Mouse (Mus musculus) cerebellum, postnatal 4 days (tissue): ENCODE data around the gene Hspb3.

Experiments
- DNase-seq, 2 experiments: peaks; one replicate each; pipeline ENCODE4 v3.0.0; 2022; ENCODE audit warnings: low spot score in 2 of 2, mixed read lengths in 1 of 2

Hspb3 gene

DNA sequence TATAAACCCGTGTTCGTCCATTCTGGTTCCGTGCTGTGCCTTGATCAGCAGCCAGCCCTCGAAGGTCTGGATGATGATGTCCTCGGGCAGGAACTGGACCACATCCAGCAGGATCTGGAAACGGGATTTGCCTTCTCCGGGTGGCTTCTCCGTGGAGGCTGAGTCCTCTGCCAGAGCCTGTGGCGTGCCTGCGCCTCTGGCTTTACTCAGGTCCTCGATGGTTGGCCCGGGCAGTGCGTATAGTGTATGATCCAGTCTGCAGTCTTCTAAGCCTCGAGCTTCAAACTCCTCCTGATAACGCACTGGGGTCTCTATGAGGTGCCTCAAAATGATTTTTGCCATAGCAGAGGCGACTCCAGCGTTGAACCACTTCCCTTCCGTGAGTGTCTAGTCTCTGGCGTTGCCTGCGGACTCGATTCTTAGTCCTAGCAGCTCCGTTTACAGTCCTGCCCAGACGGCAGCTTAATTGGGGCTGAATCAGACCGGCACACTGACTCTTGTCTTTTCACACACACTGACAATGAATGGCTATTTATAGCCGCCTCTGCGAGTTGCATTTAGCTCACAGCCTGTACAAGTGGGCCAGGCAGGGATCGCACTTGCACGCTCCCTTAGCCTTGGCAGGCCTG, at the start of gene Hspb3:
Hspb3 (minus strand) TSS at position 526 of the 629 bp plus-strand sequence.
- DNase-seq, result peak; percentile 38 to 84

GRCm38 (mm10) chr13:113713186-113713585, 49.7 kb upstream of the Hspb3 start:
- no peak for DNase-seq

GRCm38 (mm10) chr13:113706183-113706582, 42.7 kb upstream of the Hspb3 start:
- no peak for DNase-seq

DNA sequence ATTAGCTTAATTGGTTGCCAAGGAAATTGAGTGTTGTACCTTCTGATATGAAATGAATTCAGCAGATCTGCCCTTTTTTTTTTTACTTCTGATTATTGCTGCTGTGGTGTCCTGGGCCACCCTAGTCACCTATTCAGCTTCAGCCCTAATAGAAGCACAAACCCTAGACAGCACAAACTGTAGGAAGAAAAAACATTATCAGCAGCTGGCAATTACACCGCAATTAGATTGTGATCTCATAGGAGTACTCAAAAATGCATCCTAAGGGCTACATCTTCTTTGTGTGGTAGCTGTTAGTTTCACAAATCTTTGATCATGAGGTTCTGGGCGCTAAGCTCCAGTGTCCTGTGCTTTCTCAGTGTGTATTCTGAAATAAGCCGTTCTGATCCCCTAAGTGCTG, 37.7 kb upstream of the Hspb3 start:
- no peak for DNase-seq

DNA sequence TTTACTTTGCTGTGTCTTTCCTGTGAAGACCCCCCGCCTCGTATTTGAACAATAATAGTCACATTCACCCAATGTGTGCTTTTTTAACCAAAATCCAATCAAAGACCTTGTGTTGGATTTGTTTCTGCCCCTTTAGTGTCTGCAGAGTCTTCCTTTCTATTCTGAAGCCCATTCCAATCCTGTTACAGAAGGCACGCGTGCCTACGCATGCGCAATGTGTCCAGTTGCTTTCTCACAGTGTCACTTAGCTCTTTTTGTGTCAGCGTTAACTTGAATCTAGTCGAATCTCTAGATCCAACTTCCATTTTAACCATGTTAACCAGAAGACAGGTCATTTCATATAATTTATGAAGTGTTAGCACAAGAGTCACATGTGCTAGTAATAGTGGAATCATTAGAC, 36.5 kb upstream of the Hspb3 start:
- DNase-seq, result no peak

- peak in 1 of 2 experiments; percentile 3 for DNase-seq
Measured at GRCm38 (mm10) chr13:113699415-113699873, 36.0 kb upstream of the Hspb3 start.

DNA sequence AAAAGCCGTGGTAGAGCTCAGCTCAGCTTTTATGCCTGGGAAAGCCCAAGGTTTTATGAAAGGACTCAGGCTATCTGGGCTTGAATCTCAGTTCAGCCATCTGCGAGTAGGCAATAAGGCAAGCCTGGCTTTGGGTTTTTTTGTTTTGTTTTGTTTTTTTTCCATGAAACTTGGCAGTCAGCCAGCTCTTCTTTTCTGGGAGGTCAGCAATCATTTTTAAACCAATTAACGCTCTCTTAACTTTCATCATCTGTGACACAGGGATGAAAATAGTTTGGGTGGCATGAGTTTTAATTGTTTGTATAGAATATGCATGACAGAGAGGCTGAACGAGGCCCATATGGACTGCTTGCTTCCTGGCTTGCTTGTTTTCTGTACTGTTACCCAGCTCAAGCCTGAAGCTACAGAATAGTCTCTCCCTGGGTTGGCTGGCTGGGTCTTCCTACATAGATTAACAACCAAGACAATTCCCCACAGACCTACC, 33.4 kb upstream of the Hspb3 start:
- peak in 1 of 2 experiments; percentile 7 for DNase-seq

- DNase-seq, result peak in 1 of 2 experiments; percentile 11
Measured at GRCm38 (mm10) chr13:113693383-113693782, 29.9 kb upstream of the Hspb3 start.

- no peak for DNase-seq
Measured at GRCm38 (mm10) chr13:113691644-113692043, 28.2 kb upstream of the Hspb3 start.

GRCm38 (mm10) chr13:113689883-113690282, 26.4 kb upstream of the Hspb3 start:
- no peak for DNase-seq

- DNase-seq, result no peak
Measured at GRCm38 (mm10) chr13:113686691-113687121, 23.2 kb upstream of the Hspb3 start.

- DNase-seq, result no peak
Measured at GRCm38 (mm10) chr13:113682821-113683220, 19.3 kb upstream of the Hspb3 start.

GRCm38 (mm10) chr13:113680646-113681045, 17.2 kb upstream of the Hspb3 start:
- DNase-seq, result no peak

- peak; percentile 50 to 66 for DNase-seq
Measured at GRCm38 (mm10) chr13:113669459-113670077, 6.1 kb upstream of the Hspb3 start.

GRCm38 (mm10) chr13:113663883-113664282, 407 bp upstream of the Hspb3 start:
- no peak for DNase-seq

DNA sequence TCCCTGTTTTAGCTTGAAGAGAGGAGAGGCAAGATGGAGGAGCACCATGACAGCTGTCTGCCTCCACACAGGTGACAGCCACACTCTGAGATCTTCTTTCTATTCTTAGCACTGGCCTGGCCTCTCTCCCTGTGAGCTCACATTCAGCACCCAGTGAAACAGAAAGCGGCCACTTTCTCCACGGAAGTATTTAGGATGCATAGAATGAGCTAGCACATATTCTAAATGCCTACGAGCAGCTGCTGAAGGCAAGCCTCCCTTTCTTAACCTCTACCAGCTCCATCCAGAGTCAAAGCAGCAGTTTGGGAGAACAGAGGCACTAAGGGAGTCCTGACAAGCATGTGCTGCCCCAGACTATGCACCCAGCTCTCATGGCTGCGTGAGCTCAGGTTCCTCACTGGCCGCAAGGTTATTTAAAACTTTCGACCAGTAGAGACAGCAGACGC, 1.6 kb downstream of the Hspb3 start:
- DNase-seq, result no peak

DNA sequence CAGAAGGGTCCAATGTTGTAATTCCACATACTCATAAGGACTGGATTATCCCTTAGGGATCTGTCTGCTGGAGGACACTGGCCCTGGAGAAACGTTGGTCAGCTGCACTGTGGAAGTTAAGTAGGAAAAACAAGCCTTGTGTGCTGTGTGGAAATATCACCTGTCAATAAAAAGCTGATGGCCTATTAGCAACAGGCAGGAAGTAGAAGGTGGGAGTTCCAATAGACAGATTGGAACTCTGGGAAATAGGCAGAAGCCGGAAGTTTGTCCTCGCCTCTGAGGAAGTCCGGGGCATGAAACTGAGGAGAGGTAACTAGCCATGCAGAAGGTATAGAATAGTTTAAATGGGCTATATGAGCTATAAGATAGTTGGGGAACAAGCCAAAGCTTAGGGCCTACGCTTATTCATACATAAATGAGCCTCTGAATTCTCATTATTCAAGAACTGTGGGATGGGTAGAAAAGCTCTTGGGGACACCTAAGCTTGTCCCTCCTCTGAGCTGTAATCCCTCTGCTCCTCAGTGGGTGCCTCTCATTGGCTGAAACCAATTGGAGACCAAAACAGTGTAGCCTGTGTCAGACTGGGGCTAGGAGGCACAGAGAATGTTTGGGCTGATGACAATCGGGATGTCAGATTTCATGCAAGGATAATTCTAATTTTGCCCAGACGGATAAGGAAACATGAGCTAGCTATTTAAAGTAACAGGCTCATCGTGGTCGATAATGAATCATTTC, 2.7 kb downstream of the Hspb3 start:
- DNase-seq, result no peak

GRCm38 (mm10) chr13:113657204-113657603, 6.3 kb downstream of the Hspb3 start:
- no peak for DNase-seq

- DNase-seq, result no peak
Measured at GRCm38 (mm10) chr13:113656639-113657038, 6.8 kb downstream of the Hspb3 start.

- no peak for DNase-seq
Measured at GRCm38 (mm10) chr13:113655511-113655910, 8.0 kb downstream of the Hspb3 start.

DNA sequence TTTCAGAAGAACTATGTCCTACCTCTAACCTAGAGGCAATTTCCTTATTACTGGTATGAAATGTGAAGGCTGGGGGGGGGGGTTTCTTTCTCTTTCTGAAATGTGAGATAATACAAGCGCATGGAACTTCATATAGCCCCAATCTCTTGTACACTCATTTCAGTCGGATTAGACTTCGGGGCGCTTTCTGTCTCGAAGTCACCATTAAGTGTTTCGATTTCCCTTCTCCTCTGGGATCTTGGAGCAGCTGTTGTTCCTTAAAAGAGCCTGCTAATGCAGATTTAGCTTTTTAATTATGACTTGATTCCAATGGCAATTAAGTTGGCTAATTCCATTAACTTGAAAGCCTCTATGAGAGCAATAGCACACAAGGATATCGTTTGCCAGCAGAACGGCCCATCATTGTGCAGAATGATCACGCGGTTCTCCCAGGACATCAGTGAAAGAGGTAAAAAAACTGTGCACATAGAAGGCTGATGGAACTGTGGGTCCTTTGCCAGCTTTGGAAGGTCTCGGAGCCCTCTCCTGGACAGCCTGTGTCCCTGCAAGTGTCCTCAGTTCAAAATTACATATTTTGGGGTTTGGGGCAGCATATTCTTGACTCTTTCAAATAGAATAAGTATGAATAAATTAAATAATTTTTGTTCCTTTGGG, 22.4 kb downstream of the Hspb3 start:
- DNase-seq, result no peak

DNA sequence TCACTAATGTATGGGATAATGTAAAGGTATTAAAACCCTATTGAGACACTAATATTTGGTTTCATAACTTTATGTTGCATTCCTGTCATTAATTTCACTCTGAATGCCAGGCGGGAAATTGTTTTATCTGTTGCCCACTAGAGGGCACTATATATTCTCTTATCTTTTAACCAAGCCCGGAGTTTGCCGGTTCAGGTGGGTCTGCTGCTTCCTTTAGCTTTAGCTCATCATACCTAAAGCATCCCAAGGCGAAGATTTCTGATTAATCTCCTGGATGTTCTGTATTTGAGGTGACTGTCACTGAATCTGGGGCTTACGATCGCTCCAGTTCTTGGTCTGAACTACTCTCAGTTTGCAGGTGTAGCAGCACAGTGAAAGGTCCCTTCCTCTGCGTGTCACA, 24.6 kb downstream of the Hspb3 start:
- no peak for DNase-seq
